Mouse (Mus musculus): ENCODE data around the gene Ntn5. TPM values are rescaled to one million over a fixed set of nuclear protein-coding genes. Genes with fewer than 3 reads are reported as not detected.

Gene Ntn5
- polyA plus RNA-seq, 1 experiment from 2014 or later: 0.41 TPM

DNA sequence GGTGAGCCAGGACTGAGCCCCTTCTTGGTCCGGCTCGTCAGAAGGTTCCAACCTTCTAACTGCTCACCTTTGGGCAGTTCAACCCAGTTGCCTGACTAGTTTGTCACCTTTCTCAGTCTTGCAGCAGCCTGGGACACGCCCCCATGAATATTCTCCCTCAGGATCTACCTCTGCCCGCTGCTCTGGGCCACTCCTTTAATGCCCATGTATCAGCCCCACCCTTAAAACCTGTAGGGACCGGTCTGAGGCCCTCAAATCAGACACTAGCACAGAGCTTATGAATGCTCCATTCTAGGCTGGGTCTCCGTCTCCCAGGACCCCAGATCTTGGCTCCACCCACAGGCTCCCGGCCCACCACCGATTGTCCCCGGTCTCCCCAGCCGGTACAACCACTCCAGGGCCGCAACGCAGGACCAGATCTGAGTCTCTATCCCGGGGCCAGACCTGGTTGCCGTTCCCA, 30.8 kb downstream of the Ntn5 start:
- H3K4me2 ChIP-seq (replicated peaks; ENCODE audit: low read depth): peak overlapping the region; percentile 91
- peak overlapping the region; percentile 87 for H3K9ac ChIP-seq (ENCODE audit: low read length)
- peak; percentile 80 for ATAC-seq (ENCODE audit: low FRiP score, low TSS enrichment)
- H3K27me3 ChIP-seq (ENCODE audit: control insufficient read depth, insufficient read depth, low read length): no peaks in the 10 kb centered on the region
- no peaks in the 10 kb centered on the region for H3K9me3 ChIP-seq (ENCODE audit: control insufficient read depth, low read length)
- peak overlapping the region; percentile 97 for H3K27ac ChIP-seq (replicated peaks)
- H3K4me3 ChIP-seq (ENCODE audit: low read depth, low read length): peak overlapping the region; percentile 67
- H3K4me1 ChIP-seq (replicated peaks; ENCODE audit: control insufficient read depth, insufficient read depth): peaks cover 13% of the 10 kb centered on the region; the same call in 1 of the 2 replicates
- peaks cover 28% of the 10 kb centered on the region for H3K36me3 ChIP-seq (ENCODE audit: control insufficient read depth, insufficient read depth, low read length)
- peak; percentile 87 for DNase-seq (ENCODE audit: low spot score)
- 10% methylated on average over 14 of the region's 14 CpGs for WGBS
- TF ChIP-seq CTCF (IDR thresholded peaks at IDR 0.05; ENCODE audit: low read depth): no peak
- TF ChIP-seq EP300 (optimal IDR thresholded peaks at IDR 0.05): peak; percentile 83

DNA sequence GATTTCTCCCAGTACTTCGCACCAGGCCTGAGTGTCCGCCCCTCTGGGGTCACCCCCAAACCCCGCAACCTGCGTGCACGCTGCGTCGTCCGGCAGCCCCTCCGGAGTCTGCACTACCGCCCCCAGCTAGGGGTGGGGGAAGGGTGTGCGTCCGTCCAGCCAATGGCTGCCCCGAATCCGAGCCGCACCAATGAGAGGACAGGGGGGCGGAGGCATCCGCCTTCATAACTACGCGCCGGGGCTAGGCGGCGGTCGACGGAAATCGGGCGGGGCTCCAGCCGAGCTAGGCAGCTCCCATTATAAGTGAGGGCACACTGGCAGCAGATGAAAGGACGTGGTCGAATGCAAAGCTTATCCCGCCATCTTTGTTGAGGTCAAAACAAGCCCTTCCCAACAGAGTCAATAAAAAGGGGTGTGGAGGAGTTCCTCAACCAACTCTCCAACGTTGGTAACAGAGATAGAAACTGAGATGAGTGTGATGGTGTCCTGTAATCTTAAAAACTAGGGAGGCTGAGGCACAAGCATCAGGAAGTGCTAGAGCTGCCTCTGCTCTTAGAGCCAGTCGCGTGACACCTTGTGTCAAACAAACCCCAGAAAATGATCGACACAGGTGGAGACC, 31.4 kb downstream of the Ntn5 start, which contains the start of gene Rpl18:
TSS of gene Rpl18 (plus strand) at position 368 of the 619 bp plus-strand sequence.
- Histone ChIP-seq H3K36me3 (ENCODE audit: control insufficient read depth, insufficient read depth, low read length) (peaks cover 29% of the 10 kb centered on the region), H3K4me1 (replicated peaks; ENCODE audit: control insufficient read depth, insufficient read depth) (peaks cover 13% of the 10 kb centered on the region; the same call in 1 of the 2 replicates), H3K9ac (ENCODE audit: low read length) (peak within 1 kb of the TSS; percentile 87), H3K27ac (replicated peaks) (peak within 1 kb of the TSS; percentile 97), H3K4me2 (replicated peaks; ENCODE audit: low read depth) (peak within 1 kb of the TSS; percentile 91), H3K9me3 (ENCODE audit: control insufficient read depth, low read length) (no peaks in the 10 kb centered on the region), H3K27me3 (ENCODE audit: control insufficient read depth, insufficient read depth, low read length) (no peaks in the 10 kb centered on the region), H3K4me3 (ENCODE audit: low read depth, low read length) (peak within 1 kb of the TSS; percentile 67)
- DNase-seq (ENCODE audit: low spot score) (peak; percentile 99), ATAC-seq (ENCODE audit: low FRiP score, low TSS enrichment) (peak; percentile 86)
- TF ChIP-seq EP300 (optimal IDR thresholded peaks at IDR 0.05) (no peak), CTCF (IDR thresholded peaks at IDR 0.05; ENCODE audit: low read depth) (peak; percentile 20; the same call in 1 of the 2 replicates)
- WGBS: 5% methylated on average over 34 of the region's 34 CpGs

DNA sequence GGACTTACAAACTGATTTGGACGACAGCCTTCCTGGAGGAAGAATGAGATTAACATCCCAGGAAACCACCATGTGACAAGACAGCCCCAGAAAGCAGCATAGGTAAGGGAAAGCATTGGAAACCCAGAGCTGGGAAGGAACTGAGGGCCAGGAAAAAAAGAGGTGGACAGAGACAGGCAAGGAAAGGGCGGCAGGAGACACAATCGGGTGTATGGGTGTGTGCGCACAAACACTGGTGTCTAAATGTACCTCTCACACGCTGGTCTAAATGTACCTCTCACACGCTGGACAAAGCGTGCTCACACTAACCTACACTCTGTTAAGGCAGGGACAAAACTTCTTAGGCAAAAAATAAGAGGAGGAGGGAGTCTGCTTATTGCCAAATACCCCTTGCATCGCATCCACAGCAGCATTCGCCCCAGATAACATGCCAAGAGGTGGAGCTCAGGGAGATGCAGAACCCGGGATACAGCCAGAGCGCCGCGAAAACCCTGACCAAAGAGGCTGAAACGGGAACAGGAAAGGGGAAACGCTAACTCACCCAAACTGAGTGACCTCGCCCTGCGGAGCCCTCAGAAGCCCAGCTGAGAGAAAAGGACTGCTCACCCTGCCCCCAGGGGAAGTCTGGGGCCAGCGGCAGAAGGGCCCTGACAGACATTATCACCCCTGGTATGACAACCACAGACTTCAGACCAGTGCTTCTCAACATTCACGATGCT, 32.1 kb downstream of the Ntn5 start:
- H3K4me3 ChIP-seq (ENCODE audit: low read depth, low read length): peak overlapping the region; percentile 23
- peak overlapping the region; percentile 91 for H3K4me2 ChIP-seq (replicated peaks; ENCODE audit: low read depth)

GRCm38 (mm10) chr7:45716460-45716857, 32.6 kb downstream of the Ntn5 start:
- Histone ChIP-seq H3K27ac (replicated peaks) (0 out of 2 replicates have a peak overlapping the region, but pooled peaks have one; percentile 31), H3K9me3 (ENCODE audit: control insufficient read depth, low read length) (no peaks in the 10 kb centered on the region), H3K36me3 (ENCODE audit: control insufficient read depth, insufficient read depth, low read length) (peaks cover 23% of the 10 kb centered on the region), H3K4me2 (replicated peaks; ENCODE audit: low read depth) (peak overlapping the region; percentile 91), H3K4me3 (ENCODE audit: low read depth, low read length) (peak overlapping the region; percentile 10; the same call in 1 of the 2 replicates), H3K27me3 (ENCODE audit: control insufficient read depth, insufficient read depth, low read length) (no peaks in the 10 kb centered on the region), H3K4me1 (replicated peaks; ENCODE audit: control insufficient read depth, insufficient read depth) (peaks cover 13% of the 10 kb centered on the region; the same call in 1 of the 2 replicates), H3K9ac (ENCODE audit: low read length) (peak overlapping the region; percentile 27; the same call in 1 of the 2 replicates)
- DNase-seq (ENCODE audit: low spot score) (no peak), ATAC-seq (ENCODE audit: low FRiP score, low TSS enrichment) (no peak)
- TF ChIP-seq EP300 (optimal IDR thresholded peaks at IDR 0.05) (no peak), CTCF (IDR thresholded peaks at IDR 0.05; ENCODE audit: low read depth) (no peak)
- 86% methylated on average over 3 of the region's 3 CpGs for WGBS

More for the DNA sequence above, 32.1 kb downstream of the Ntn5 start:
- peaks cover 26% of the 10 kb centered on the region for H3K36me3 ChIP-seq (ENCODE audit: control insufficient read depth, insufficient read depth, low read length)
- H3K4me1 ChIP-seq (replicated peaks; ENCODE audit: control insufficient read depth, insufficient read depth): peaks cover 13% of the 10 kb centered on the region; the same call in 1 of the 2 replicates
- ATAC-seq (ENCODE audit: low FRiP score, low TSS enrichment) (no peak), DNase-seq (ENCODE audit: low spot score) (peak; percentile 17)
- peak overlapping the region; percentile 27; the same call in 1 of the 2 replicates for H3K9ac ChIP-seq (ENCODE audit: low read length)
- no peak for TF ChIP-seq CTCF (IDR thresholded peaks at IDR 0.05; ENCODE audit: low read depth)
- TF ChIP-seq EP300 (optimal IDR thresholded peaks at IDR 0.05): no peak
- no peaks in the 10 kb centered on the region for H3K27me3 ChIP-seq (ENCODE audit: control insufficient read depth, insufficient read depth, low read length)
- 78% methylated on average over 19 of the region's 19 CpGs for WGBS
- H3K27ac ChIP-seq (replicated peaks): peak overlapping the region; percentile 86
- no peaks in the 10 kb centered on the region for H3K9me3 ChIP-seq (ENCODE audit: control insufficient read depth, low read length)

- TF ChIP-seq EP300 (optimal IDR thresholded peaks at IDR 0.05): peak; percentile 36
- no peak for TF ChIP-seq CTCF (IDR thresholded peaks at IDR 0.05; ENCODE audit: low read depth)
- Histone ChIP-seq H3K9me3 (ENCODE audit: control insufficient read depth, low read length) (no peaks in the 10 kb centered on the region), H3K4me3 (ENCODE audit: low read depth, low read length) (peak overlapping the region; percentile 79), H3K4me1 (replicated peaks; ENCODE audit: control insufficient read depth, insufficient read depth) (peaks cover 13% of the 10 kb centered on the region; the same call in 1 of the 2 replicates), H3K4me2 (replicated peaks; ENCODE audit: low read depth) (peak overlapping the region; percentile 91), H3K27ac (replicated peaks) (peak overlapping the region; percentile 95), H3K27me3 (ENCODE audit: control insufficient read depth, insufficient read depth, low read length) (no peaks in the 10 kb centered on the region), H3K36me3 (ENCODE audit: control insufficient read depth, insufficient read depth, low read length) (peaks cover 17% of the 10 kb centered on the region; the same call in 1 of the 2 replicates), H3K9ac (ENCODE audit: low read length) (peak overlapping the region; percentile 89)
- WGBS: 6% methylated on average over 31 of the region's 31 CpGs
- DNase-seq (ENCODE audit: low spot score): peak; percentile 22
- ATAC-seq (ENCODE audit: low FRiP score, low TSS enrichment): no peak
These were observed 33.4 kb downstream of the Ntn5 start for GRCm38 (mm10) chr7:45716952-45717917.

All from stomach, postnatal 0 days (tissue).